Mouse (Mus musculus) liver, embryonic 14.5 days (tissue): ENCODE results near the gene Ankfn1. TPM values are rescaled to one million over a fixed set of nuclear protein-coding genes. Genes with fewer than 3 reads are reported as not detected.

Source experiments
- ATAC-seq: fragments of 200-750 bp; cut with Nextera tagmentation; 2 replicates; pipeline ENCODE4 v1.8.0; 2017; ENCODE audit warnings: moderate number of reproducible peaks, mild to moderate bottlenecking, moderate library complexity; ENCODE audit not compliant: insufficient read depth
- DNase-seq, 3 experiments: peaks; one replicate each; pipeline ENCODE4 v3.0.0-alpha.2; 2012 to 2013; ENCODE audit warnings: low read depth in 3 of 3, low spot score in 3 of 3
- H3K27ac ChIP-seq: fragments of 300-500 bp; sonication (generic); 2 replicates; pipeline ENCODE4 v1.5.1; 2014; ENCODE audit warnings: moderate library complexity, mild to moderate bottlenecking, control low read depth, inconsistent platforms
- H3K27me3 ChIP-seq: fragments of 300-500 bp; sonication (generic); 2 replicates; pipeline ENCODE4 v1.6.1; 2014; ENCODE audit warnings: mild to moderate bottlenecking, low read length, moderate library complexity; ENCODE audit not compliant: control insufficient read depth, insufficient read depth
- H3K36me3 ChIP-seq: fragments of 300-500 bp; sonication (generic); replicated peaks from 2 replicates; pipeline ENCODE4 v1.6.1; 2014; ENCODE audit warnings: low read depth; ENCODE audit not compliant: control insufficient read depth, insufficient read depth
- H3K4me1 ChIP-seq, 2 experiments: fragments of 200-500 bp in 1 of 2; fragments of 300-500 bp in 1 of 2; sonication (generic) in 1 of 2; replicated peaks; 2 replicates each; pipeline ENCODE4 v1.6.1; 2012 to 2014; ENCODE audit warnings: antibody characterized with exemption in 1 of 2, inconsistent platforms in 1 of 2, low read length in 1 of 2; ENCODE audit not compliant: control insufficient read depth in 2 of 2, insufficient read depth in 2 of 2
- H3K4me2 ChIP-seq: fragments of 300-500 bp; sonication (generic); 2 replicates; pipeline ENCODE4 v1.6.1; 2014; ENCODE audit warnings: low read depth, mild to moderate bottlenecking, control low read depth, moderate library complexity
- H3K4me3 ChIP-seq, 2 experiments: fragments of 200-500 bp in 1 of 2; fragments of 300-500 bp in 1 of 2; sonication (generic) in 1 of 2; 2 replicates each; pipeline ENCODE4 v1.5.1; 2012 to 2014; ENCODE audit warnings: low read depth in 2 of 2, low read length in 2 of 2, mild to moderate bottlenecking in 2 of 2, control low read depth in 1 of 2, inconsistent platforms in 1 of 2, moderate library complexity in 1 of 2; ENCODE audit not compliant: insufficient read depth in 1 of 2
- H3K9ac ChIP-seq: fragments of 300-500 bp; sonication (generic); replicated peaks from 2 replicates; pipeline ENCODE4 v1.6.1; 2014; ENCODE audit warnings: mild to moderate bottlenecking, control low read depth, moderate library complexity
- H3K9me3 ChIP-seq: fragments of 300-500 bp; sonication (generic); 2 replicates; pipeline ENCODE4 v1.6.1; 2016; ENCODE audit warnings: low read length, mixed read lengths; ENCODE audit not compliant: control insufficient read depth
- CTCF ChIP-seq: IDR thresholded peaks from 2 replicates; pipeline ENCODE4 v1.5.1; 2016; ENCODE audit warnings: antibody characterized with exemption, low read depth, control low read depth
- EP300 ChIP-seq: IDR thresholded peaks from 2 replicates; pipeline ENCODE4 v1.6.1; 2016; ENCODE audit warnings: antibody characterized with exemption, low read depth
- WGBS: fragments of 180-500 bp; shearing (Covaris S2); extraction: QIAGEN DNeasy Blood & Tissue Kit; methylation state at CpG from one replicate; pipeline ENCODE4 v1.1.7; 2014; ENCODE audit not compliant: insufficient replicate concordance; 5-methylcytosine and 5-hydroxymethylcytosine counted together
- polyA plus RNA-seq, 2 experiments: library from polyadenylated mRNA; depleted of rRNA in 1 of 2; stranded (reverse) in 1 of 2; unstranded in 1 of 2; fragments of >200 nt; fragmentation: Nextera tagmentation in 1 of 2; extraction: Ambion mirVana in 1 of 2; gene quantifications; 2 replicates each; pipeline versions ENCODE4 v1.2.1 to v1.2.3; 2012 to 2014

Gene Ankfn1
- polyA plus RNA-seq, 2 experiments: not detected

- 28% methylated on average over 6 of the region's 6 CpGs for WGBS
- Histone ChIP-seq H3K27ac (no peak overlapping the region), H3K4me3 (no peak overlapping the region), H3K27me3 (no peaks in the 10 kb centered on the region), H3K4me2 (no peak overlapping the region), H3K4me1 (no peaks in the 10 kb centered on the region), H3K9me3 (no peaks in the 10 kb centered on the region), H3K36me3 (no peaks in the 10 kb centered on the region), H3K9ac (no peak overlapping the region)
- ATAC-seq: no peak
- DNase-seq: no peak
- no peak for TF ChIP-seq CTCF
Measured at GRCm38 (mm10) chr11:89481084-89481483, 296.4 kb downstream of the Ankfn1 start.

- 48% methylated on average over 5 of the region's 5 CpGs for WGBS
- ATAC-seq: no peak
Measured at GRCm38 (mm10) chr11:89476927-89477326, 300.5 kb downstream of the Ankfn1 start.

GRCm38 (mm10) chr11:89476047-89476446, 301.4 kb downstream of the Ankfn1 start:
- Histone ChIP-seq H3K4me2 (no peak overlapping the region), H3K4me1 (no peaks in the 10 kb centered on the region), H3K9me3 (no peaks in the 10 kb centered on the region), H3K4me3 (no peak overlapping the region), H3K36me3 (no peaks in the 10 kb centered on the region), H3K27ac (no peak overlapping the region), H3K9ac (no peak overlapping the region), H3K27me3 (no peaks in the 10 kb centered on the region)
- ATAC-seq (no peak), DNase-seq (no peak)
- no peak for TF ChIP-seq CTCF
- TF ChIP-seq EP300: no peak
- 55% methylated on average over 4 of the region's 4 CpGs for WGBS

More at GRCm38 (mm10) chr11:89476927-89477326, 300.5 kb downstream of the Ankfn1 start:
- Histone ChIP-seq H3K36me3 (no peaks in the 10 kb centered on the region), H3K27ac (no peak overlapping the region), H3K9ac (no peak overlapping the region), H3K27me3 (no peaks in the 10 kb centered on the region), H3K9me3 (no peaks in the 10 kb centered on the region), H3K4me1 (no peaks in the 10 kb centered on the region), H3K4me2 (no peak overlapping the region), H3K4me3 (no peak overlapping the region)
- no peak for DNase-seq
- TF ChIP-seq EP300: no peak
- TF ChIP-seq CTCF: no peak

GRCm38 (mm10) chr11:89472871-89473270, 304.6 kb downstream of the Ankfn1 start:
- no peak for DNase-seq
- Histone ChIP-seq H3K4me2 (no peak overlapping the region), H3K4me1 (no peaks in the 10 kb centered on the region), H3K27ac (no peak overlapping the region), H3K9ac (no peak overlapping the region), H3K27me3 (no peaks in the 10 kb centered on the region), H3K9me3 (no peaks in the 10 kb centered on the region), H3K4me3 (no peak overlapping the region), H3K36me3 (no peaks in the 10 kb centered on the region)
- no peak for ATAC-seq
- WGBS: 51% methylated on average over 4 of the region's 4 CpGs
- no peak for TF ChIP-seq CTCF
- TF ChIP-seq EP300: no peak

- no peak overlapping the region for H3K27ac ChIP-seq
- WGBS: 55% methylated on average over 4 of the region's 4 CpGs
- H3K9me3 ChIP-seq: no peaks in the 10 kb centered on the region
- no peaks in the 10 kb centered on the region for H3K36me3 ChIP-seq
- H3K4me3 ChIP-seq: no peak overlapping the region
- H3K4me2 ChIP-seq: no peak overlapping the region
- no peaks in the 10 kb centered on the region for H3K27me3 ChIP-seq
- no peak overlapping the region for H3K9ac ChIP-seq
- DNase-seq (no peak), ATAC-seq (no peak)
- no peaks in the 10 kb centered on the region for H3K4me1 ChIP-seq
- TF ChIP-seq CTCF (no peak), EP300 (no peak)
Measured at GRCm38 (mm10) chr11:89465381-89465780, 312.1 kb downstream of the Ankfn1 start.
